Mouse (Mus musculus): Measurements from ENCODE around the gene Sumo2.

- TF ChIP-seq POLR2A (IDR thresholded peaks at IDR 0.05; ENCODE audit: control insufficient read depth, low read depth, low read length) (no peak), CTCF (IDR thresholded peaks at IDR 0.05; ENCODE audit: control insufficient read depth, insufficient read depth, insufficient replicate concordance, low read depth, low read length) (no peak)
Measured at GRCm38 (mm10) chr11:115543571-115543970, 7.5 kb upstream of the Sumo2 start.
